Mouse (Mus musculus) neural tube, embryonic 13.5 days (tissue): ENCODE results near the gene Ehbp1l1. TPM values are rescaled to one million over a fixed set of nuclear protein-coding genes. Genes with fewer than 3 reads are reported as not detected.

ENCODE experiments used
- microRNA-seq: library from miRNA; unstranded; fragments of <30 nt; microRNA quantifications from one replicate; pipeline ENCODE4, GENCODE M21; 2016
- polyA plus RNA-seq: library from polyadenylated mRNA; unstranded; fragments of >200 nt; fragmentation: Nextera tagmentation; extraction: Ambion mirVana; gene quantifications from 2 replicates; pipeline ENCODE4 v1.2.1, GENCODE M21; 2015

Gene Ehbp1l1
- polyA plus RNA-seq, 1 experiment from 2014 or later: 8.3 TPM

Small RNA genes lying within 50 kb of the gene (microRNA-seq; reads per million reads assigned to microRNA genes)
- not detected for gene Mir6987

Other genes with a start within 250 kb of the Ehbp1l1 start
- 40.4 and 43.2 TPM in 2 replicates for gene Mus81, start 237.9 kb downstream of the Ehbp1l1 start, polyA plus RNA-seq
- gene Cfl1, start 235.9 kb downstream of the Ehbp1l1 start, polyA plus RNA-seq: 3,494 and 3,643 TPM in 2 replicates
- gene 1700020D05Rik, start 222.5 kb downstream of the Ehbp1l1 start, polyA plus RNA-seq: not detected in 2 replicates
- 69.9 and 74.3 TPM in 2 replicates for gene Snx32, start 215.8 kb downstream of the Ehbp1l1 start, polyA plus RNA-seq
- gene Ovol1, start 165.7 kb downstream of the Ehbp1l1 start, polyA plus RNA-seq: 0.11 TPM in 1 of 2 replicates, not detected in the other
- gene Ap5b1, start 158.3 kb downstream of the Ehbp1l1 start, polyA plus RNA-seq: 2.9 and 3.5 TPM in 2 replicates
- 79.2 and 87.8 TPM in 2 replicates for gene Rnaseh2c, start 124.4 kb downstream of the Ehbp1l1 start, polyA plus RNA-seq
- 72.3 and 77.2 TPM in 2 replicates for gene Kat5, start 116.1 kb downstream of the Ehbp1l1 start, polyA plus RNA-seq
- 33.8 and 36.5 TPM in 2 replicates for gene Rela, start 88.8 kb downstream of the Ehbp1l1 start, polyA plus RNA-seq
- 19.1 and 19.8 TPM in 2 replicates for gene Sipa1, start 62.6 kb downstream of the Ehbp1l1 start, polyA plus RNA-seq
- gene Map3k11, start 37.6 kb downstream of the Ehbp1l1 start, polyA plus RNA-seq: 17.4 and 18.0 TPM in 2 replicates
- gene Pcnx3, start 37.4 kb downstream of the Ehbp1l1 start, polyA plus RNA-seq: 23.0 TPM in 2 replicates
- not detected in 2 replicates for gene Kcnk7, start 21.9 kb downstream of the Ehbp1l1 start, polyA plus RNA-seq
- 186 and 194 TPM in 2 replicates for gene Fam89b, start 3.3 kb upstream of the Ehbp1l1 start, polyA plus RNA-seq
- gene Ltbp3, start 14.6 kb upstream of the Ehbp1l1 start, polyA plus RNA-seq: 16.0 and 17.0 TPM in 2 replicates
- 66.7 and 69.8 TPM in 2 replicates for gene Scyl1, start 45.1 kb upstream of the Ehbp1l1 start, polyA plus RNA-seq
- gene Frmd8, start 149.0 kb upstream of the Ehbp1l1 start, polyA plus RNA-seq: 21.1 and 23.3 TPM in 2 replicates
- 1.6 and 2.3 TPM in 2 replicates for gene Slc25a45, start 151.5 kb upstream of the Ehbp1l1 start, polyA plus RNA-seq
- 11.1 and 11.4 TPM in 2 replicates for gene Tigd3, start 167.8 kb upstream of the Ehbp1l1 start, polyA plus RNA-seq
- 117 and 135 TPM in 2 replicates for gene Dpf2, start 186.7 kb upstream of the Ehbp1l1 start, polyA plus RNA-seq
- gene Cdc42ep2, start 198.5 kb upstream of the Ehbp1l1 start, polyA plus RNA-seq: 11.8 and 13.5 TPM in 2 replicates
- gene Pola2, start 237.9 kb upstream of the Ehbp1l1 start, polyA plus RNA-seq: 20.8 and 24.8 TPM in 2 replicates